Mouse (Mus musculus): ENCODE results near the gene Ctsa. TPM values are rescaled to one million over a fixed set of nuclear protein-coding genes. Genes with fewer than 3 reads are reported as not detected.

Ctsa gene
- polyA plus RNA-seq, 1 experiment from 2014 or later, result 85.7 TPM

DNA sequence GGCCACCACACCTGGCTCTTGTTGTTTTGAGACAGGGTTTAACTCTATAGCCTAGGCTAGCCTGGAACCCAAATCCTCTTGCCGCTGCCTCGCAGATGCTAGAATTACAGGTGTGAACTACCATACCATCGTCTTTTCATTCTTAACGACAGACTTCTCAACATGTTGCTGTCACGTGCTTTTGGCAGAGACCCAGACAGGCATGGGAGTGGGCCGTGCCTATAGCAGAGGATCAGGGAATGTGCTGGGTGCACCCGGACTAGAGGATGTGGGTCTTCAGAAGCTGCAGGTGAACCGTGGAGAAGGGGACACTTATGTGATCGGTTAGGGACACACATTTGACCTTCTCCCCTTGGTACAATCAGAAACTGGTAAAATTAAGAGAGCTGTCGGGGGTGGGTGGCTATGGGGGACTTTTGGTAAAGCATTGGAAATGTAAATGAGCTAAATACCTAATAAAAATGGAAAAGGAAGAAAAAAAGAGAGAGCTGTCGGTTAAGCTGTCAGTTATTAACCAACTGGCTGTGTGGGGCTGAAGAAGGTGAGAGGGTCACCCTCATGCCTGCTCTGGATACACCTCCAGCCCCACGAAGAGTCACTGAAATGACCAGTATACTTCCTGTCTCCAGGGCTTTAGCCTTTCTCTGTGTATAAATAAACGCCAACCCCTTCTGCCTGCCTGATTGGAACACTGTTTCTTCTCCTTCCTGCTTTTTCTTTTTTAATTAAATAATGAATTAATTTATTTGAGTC lies 32.2 kb upstream of the Ctsa start:
- Histone ChIP-seq H3K36me3 (ENCODE audit: control insufficient read depth, insufficient read depth, low read length) (peaks cover 3% of the 10 kb centered on the region; the same call in 1 of the 2 replicates), H3K9ac (ENCODE audit: low read depth, low read length) (no peak overlapping the region), H3K4me1 (replicated peaks; ENCODE audit: control insufficient read depth, insufficient read depth, low read length) (peaks cover 4% of the 10 kb centered on the region), H3K4me2 (replicated peaks; ENCODE audit: low read depth, low read length) (no peak overlapping the region), H3K4me3 (ENCODE audit: low read depth, low read length) (no peak overlapping the region), H3K9me3 (ENCODE audit: control insufficient read depth, low read length) (no peaks in the 10 kb centered on the region), H3K27me3 (ENCODE audit: control insufficient read depth, insufficient read depth, low read length) (no peaks in the 10 kb centered on the region), H3K27ac (ENCODE audit: low read depth, low read length) (no peak overlapping the region)
- WGBS, result 93% methylated on average over 13 of the region's 13 CpGs
- ATAC-seq (ENCODE audit: low FRiP score), result no peak
- DNase-seq (ENCODE audit: low spot score), result no peak

DNA sequence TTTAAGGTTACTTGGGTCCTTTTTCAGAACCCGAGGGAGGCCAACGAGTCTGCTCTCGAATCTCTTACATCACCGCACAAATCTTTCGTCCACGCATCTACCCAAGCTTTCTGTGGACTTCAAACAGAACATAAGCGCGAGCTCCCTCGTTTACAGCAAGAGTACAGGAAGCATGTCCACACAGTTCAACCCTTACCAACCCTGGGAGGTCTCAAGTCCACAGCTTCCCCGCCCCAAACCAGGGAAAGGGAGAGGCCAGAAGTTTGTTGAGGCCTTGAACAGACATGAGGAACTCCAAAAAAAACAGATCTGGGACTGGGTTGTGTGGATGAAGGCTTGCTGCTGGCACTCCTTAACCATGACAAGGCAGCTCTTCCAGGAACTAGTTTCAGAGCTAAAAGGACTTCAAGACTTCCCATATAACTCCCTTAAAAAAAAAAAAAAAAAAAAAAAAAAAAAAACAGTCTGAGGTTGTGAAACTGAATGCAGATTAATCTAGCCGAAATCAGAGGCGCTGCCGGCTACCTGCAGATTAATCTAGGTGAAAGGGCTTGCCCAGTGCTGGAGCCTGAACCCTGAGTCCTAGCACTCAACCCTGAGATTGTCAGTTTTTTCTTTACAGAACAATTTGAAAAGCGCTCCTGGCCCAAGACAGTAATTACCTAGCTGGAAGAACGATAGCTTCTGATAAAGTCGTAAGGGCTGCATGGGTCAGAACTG lies 29.3 kb upstream of the Ctsa start:
- 92% methylated on average over 16 of the region's 16 CpGs for WGBS
- ATAC-seq (ENCODE audit: low FRiP score) (no peak), DNase-seq (ENCODE audit: low spot score) (no peak)
- H3K27me3 ChIP-seq (ENCODE audit: control insufficient read depth, insufficient read depth, low read length), result no peaks in the 10 kb centered on the region
- peaks cover 3% of the 10 kb centered on the region; the same call in 1 of the 2 replicates for H3K36me3 ChIP-seq (ENCODE audit: control insufficient read depth, insufficient read depth, low read length)
- H3K4me2 ChIP-seq (replicated peaks; ENCODE audit: low read depth, low read length), result peak overlapping the region; percentile 51; the same call in 1 of the 2 replicates
- peaks cover 4% of the 10 kb centered on the region for H3K4me1 ChIP-seq (replicated peaks; ENCODE audit: control insufficient read depth, insufficient read depth, low read length)
- H3K9me3 ChIP-seq (ENCODE audit: control insufficient read depth, low read length), result no peaks in the 10 kb centered on the region
- H3K9ac ChIP-seq (ENCODE audit: low read depth, low read length), result peak overlapping the region; percentile 68; the same call in 1 of the 2 replicates
- no peak overlapping the region for H3K27ac ChIP-seq (ENCODE audit: low read depth, low read length)
- H3K4me3 ChIP-seq (ENCODE audit: low read depth, low read length), result peak overlapping the region; percentile 83; the same call in 1 of the 2 replicates

DNA sequence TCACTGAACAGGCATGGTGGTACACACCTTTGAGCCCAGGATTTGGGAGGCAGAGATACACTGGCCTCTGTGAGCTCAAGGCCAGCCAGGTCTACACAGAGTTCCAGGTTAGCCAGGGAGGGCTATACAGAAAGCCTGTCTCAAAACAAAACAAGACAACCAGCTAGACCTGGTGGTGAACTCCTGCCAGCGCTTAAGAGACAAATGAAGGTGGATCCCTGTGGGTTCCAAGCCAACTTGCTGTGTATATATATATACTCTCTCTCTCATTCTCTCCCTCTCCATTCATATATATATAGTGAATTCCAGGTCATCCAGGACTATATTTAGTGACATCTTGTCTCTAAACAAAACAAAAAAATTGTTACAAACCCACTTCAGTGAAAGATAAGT lies 28.8 kb upstream of the Ctsa start:
- ATAC-seq (ENCODE audit: low FRiP score) (no peak), DNase-seq (ENCODE audit: low spot score) (no peak)
- Histone ChIP-seq H3K27me3 (ENCODE audit: control insufficient read depth, insufficient read depth, low read length) (no peaks in the 10 kb centered on the region), H3K9ac (ENCODE audit: low read depth, low read length) (peak overlapping the region; percentile 68; the same call in 1 of the 2 replicates), H3K27ac (ENCODE audit: low read depth, low read length) (no peak overlapping the region), H3K9me3 (ENCODE audit: control insufficient read depth, low read length) (no peaks in the 10 kb centered on the region), H3K36me3 (ENCODE audit: control insufficient read depth, insufficient read depth, low read length) (peaks cover 6% of the 10 kb centered on the region; the same call in 1 of the 2 replicates), H3K4me3 (ENCODE audit: low read depth, low read length) (peak overlapping the region; percentile 83), H3K4me1 (replicated peaks; ENCODE audit: control insufficient read depth, insufficient read depth, low read length) (peaks cover 4% of the 10 kb centered on the region), H3K4me2 (replicated peaks; ENCODE audit: low read depth, low read length) (peak overlapping the region; percentile 51)
- WGBS, result 69% methylated on average over 1 of the region's 1 CpGs

DNA sequence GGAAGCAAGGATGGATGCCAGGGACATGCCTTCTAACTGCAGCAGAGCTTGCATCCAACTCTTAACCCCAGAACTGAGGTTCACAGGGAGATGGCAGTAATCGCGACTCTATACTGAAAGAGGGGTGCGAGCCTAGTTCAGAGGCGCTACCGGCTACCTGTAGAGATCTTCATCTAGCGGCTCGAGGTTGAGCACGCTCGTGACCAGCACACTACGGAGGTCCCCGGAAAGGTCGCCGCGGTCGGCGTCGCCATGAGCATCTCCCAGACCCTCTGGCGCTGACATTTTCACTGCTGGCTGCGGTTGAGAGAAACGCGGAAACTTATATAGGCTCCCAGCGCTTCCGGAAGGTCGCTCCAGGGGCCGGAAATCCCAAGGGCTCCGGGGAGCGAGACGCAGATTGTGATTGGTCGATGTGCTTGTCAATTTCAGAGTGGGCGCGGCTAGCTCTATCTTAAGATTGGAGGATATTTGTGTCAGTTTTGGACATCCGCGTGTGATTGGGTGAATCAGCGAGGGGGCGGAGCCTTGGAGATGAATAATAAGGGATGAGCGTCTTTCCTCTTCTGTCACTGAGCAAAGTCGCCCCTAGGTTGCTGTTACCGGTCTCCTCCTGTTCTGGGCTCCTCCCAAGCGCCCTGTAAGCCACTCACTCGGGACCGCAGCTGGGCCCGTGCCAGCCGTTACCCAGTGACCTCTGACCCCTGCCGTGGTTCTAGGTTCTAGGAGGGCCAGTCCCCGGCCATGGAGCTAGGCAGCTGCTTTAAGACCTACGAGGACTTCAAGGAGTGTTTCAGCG lies 27.9 kb upstream of the Ctsa start, which contains the start of the genes Acot8 and Zswim3:
TSS of gene Acot8 (minus strand) at position 350 of the 799 bp plus-strand sequence.
TSS of gene Zswim3 (plus strand) at position 566 of the 799 bp plus-strand sequence.
- peak within 1 kb of the TSS; percentile 75 for H3K9ac ChIP-seq (ENCODE audit: low read depth, low read length)
- WGBS, result under 1% methylated on average over 47 of the region's 47 CpGs
- peak within 1 kb of the TSS; percentile 77 for H3K4me2 ChIP-seq (replicated peaks; ENCODE audit: low read depth, low read length)
- H3K4me3 ChIP-seq (ENCODE audit: low read depth, low read length), result peak within 1 kb of the TSS; percentile 83
- no peaks in the 10 kb centered on the region for H3K27me3 ChIP-seq (ENCODE audit: control insufficient read depth, insufficient read depth, low read length)
- H3K9me3 ChIP-seq (ENCODE audit: control insufficient read depth, low read length), result no peaks in the 10 kb centered on the region
- H3K36me3 ChIP-seq (ENCODE audit: control insufficient read depth, insufficient read depth, low read length), result peaks cover 3% of the 10 kb centered on the region; the same call in 1 of the 2 replicates
- peaks cover 4% of the 10 kb centered on the region for H3K4me1 ChIP-seq (replicated peaks; ENCODE audit: control insufficient read depth, insufficient read depth, low read length)
- DNase-seq (ENCODE audit: low spot score) (peak; percentile 98), ATAC-seq (ENCODE audit: low FRiP score) (peak; percentile 97)
- H3K27ac ChIP-seq (ENCODE audit: low read depth, low read length), result peak within 1 kb of the TSS; percentile 77

DNA sequence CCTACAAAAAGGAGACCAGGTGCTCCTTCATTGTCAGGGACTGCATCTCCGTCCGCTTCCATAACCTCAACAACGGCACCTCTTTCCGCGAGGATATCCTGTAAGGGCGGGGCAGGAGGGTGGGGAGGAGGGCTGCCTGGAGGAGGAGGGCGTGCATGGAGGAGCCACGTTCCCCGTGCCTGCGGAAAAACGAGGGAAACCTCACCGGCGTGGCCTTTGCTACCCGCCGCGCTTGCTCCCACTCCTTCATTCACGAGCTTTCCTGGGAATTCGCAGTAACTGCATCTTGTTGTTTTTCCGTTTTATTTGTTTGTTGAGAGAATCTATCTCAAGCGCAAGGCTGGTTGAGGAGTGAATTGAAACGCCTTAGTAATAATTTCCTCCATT lies 27.3 kb upstream of the Ctsa start:
- Histone ChIP-seq H3K4me2 (replicated peaks; ENCODE audit: low read depth, low read length) (peak overlapping the region; percentile 77), H3K27me3 (ENCODE audit: control insufficient read depth, insufficient read depth, low read length) (no peaks in the 10 kb centered on the region), H3K4me1 (replicated peaks; ENCODE audit: control insufficient read depth, insufficient read depth, low read length) (peaks cover 4% of the 10 kb centered on the region), H3K9me3 (ENCODE audit: control insufficient read depth, low read length) (no peaks in the 10 kb centered on the region), H3K9ac (ENCODE audit: low read depth, low read length) (peak overlapping the region; percentile 75), H3K36me3 (ENCODE audit: control insufficient read depth, insufficient read depth, low read length) (peaks cover 3% of the 10 kb centered on the region; the same call in 1 of the 2 replicates), H3K4me3 (ENCODE audit: low read depth, low read length) (peak overlapping the region; percentile 83), H3K27ac (ENCODE audit: low read depth, low read length) (peak overlapping the region; percentile 77)
- 2% methylated on average over 21 of the region's 21 CpGs for WGBS
- no peak for DNase-seq (ENCODE audit: low spot score)
- ATAC-seq (ENCODE audit: low FRiP score), result peak; percentile 72

DNA sequence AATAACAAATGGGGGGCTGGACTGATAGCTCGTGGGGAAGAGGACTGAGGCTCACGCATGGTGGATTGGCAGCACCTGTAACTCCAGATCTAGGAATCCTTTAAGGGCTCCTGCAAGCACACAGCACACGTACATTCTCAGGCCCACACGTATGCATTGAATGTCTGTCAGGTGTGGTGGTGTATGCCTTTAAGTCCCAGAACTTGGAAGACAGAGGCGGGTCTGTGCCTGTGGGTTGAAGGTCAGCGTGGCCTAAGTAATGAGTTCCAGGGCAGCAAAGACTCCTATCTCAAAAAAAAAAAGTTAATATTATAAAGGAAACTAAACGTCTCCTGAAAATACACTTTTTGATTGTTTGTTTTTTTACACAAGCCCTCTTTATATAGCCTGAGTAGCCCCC lies 26.1 kb upstream of the Ctsa start:
- H3K36me3 ChIP-seq (ENCODE audit: control insufficient read depth, insufficient read depth, low read length), result peaks cover 3% of the 10 kb centered on the region; the same call in 1 of the 2 replicates
- H3K4me2 ChIP-seq (replicated peaks; ENCODE audit: low read depth, low read length), result no peak overlapping the region
- H3K27ac ChIP-seq (ENCODE audit: low read depth, low read length), result no peak overlapping the region
- H3K27me3 ChIP-seq (ENCODE audit: control insufficient read depth, insufficient read depth, low read length), result no peaks in the 10 kb centered on the region
- 84% methylated on average over 7 of the region's 7 CpGs for WGBS
- DNase-seq (ENCODE audit: low spot score) (no peak), ATAC-seq (ENCODE audit: low FRiP score) (no peak)
- H3K9ac ChIP-seq (ENCODE audit: low read depth, low read length), result no peak overlapping the region
- peaks cover 4% of the 10 kb centered on the region for H3K4me1 ChIP-seq (replicated peaks; ENCODE audit: control insufficient read depth, insufficient read depth, low read length)
- H3K4me3 ChIP-seq (ENCODE audit: low read depth, low read length), result no peak overlapping the region
- H3K9me3 ChIP-seq (ENCODE audit: control insufficient read depth, low read length), result no peaks in the 10 kb centered on the region

DNA sequence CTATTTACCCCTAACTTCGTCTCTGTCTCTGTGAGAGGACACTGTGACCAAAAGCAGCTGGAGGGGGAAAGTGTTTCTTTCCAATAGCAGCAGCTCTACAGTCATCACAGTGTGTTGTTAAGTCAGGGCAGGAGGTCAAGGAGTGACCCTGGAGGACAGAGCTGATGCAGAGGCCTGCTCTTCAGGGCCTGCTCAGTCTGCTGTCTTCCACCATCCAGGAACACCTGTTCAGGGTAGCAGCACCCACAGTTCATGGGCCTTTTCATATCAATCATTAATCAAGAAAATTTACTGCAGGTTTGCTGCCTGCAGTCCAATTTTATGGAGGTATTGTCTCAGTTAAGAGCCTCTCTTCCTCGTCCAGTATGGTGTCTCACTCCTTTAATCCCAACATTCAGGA lies 19.1 kb upstream of the Ctsa start:
- Histone ChIP-seq H3K27ac (ENCODE audit: low read depth, low read length) (no peak overlapping the region), H3K9me3 (ENCODE audit: control insufficient read depth, low read length) (no peaks in the 10 kb centered on the region), H3K27me3 (ENCODE audit: control insufficient read depth, insufficient read depth, low read length) (no peaks in the 10 kb centered on the region), H3K4me2 (replicated peaks; ENCODE audit: low read depth, low read length) (no peak overlapping the region), H3K36me3 (ENCODE audit: control insufficient read depth, insufficient read depth, low read length) (peaks cover 3% of the 10 kb centered on the region; the same call in 1 of the 2 replicates), H3K4me3 (ENCODE audit: low read depth, low read length) (no peak overlapping the region), H3K9ac (ENCODE audit: low read depth, low read length) (no peak overlapping the region), H3K4me1 (replicated peaks; ENCODE audit: control insufficient read depth, insufficient read depth, low read length) (no peaks in the 10 kb centered on the region)
- 63% methylated on average over 2 of the region's 2 CpGs for WGBS
- DNase-seq (ENCODE audit: low spot score) (no peak), ATAC-seq (ENCODE audit: low FRiP score) (no peak)

DNA sequence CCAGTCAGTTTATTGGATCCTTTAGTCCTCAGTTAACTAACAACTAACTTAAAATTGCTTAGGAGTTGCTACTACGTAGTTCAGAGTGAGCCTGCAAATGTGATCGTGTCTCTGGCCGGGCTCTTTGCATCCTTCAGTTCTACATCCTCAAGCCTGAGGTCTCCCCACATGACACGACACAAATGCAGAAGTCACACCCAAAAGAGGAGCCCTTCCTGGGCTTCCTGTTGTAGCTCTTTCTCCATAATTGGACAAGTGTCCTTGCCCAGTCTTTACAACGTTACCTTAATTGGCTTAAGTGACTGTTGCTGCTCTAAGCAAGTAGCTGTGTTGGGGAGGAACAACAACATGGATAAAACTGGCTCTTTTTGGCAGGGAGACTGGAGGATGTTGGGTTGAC lies 17.3 kb upstream of the Ctsa start:
- no peaks in the 10 kb centered on the region for H3K27me3 ChIP-seq (ENCODE audit: control insufficient read depth, insufficient read depth, low read length)
- H3K9ac ChIP-seq (ENCODE audit: low read depth, low read length), result no peak overlapping the region
- ATAC-seq (ENCODE audit: low FRiP score) (no peak), DNase-seq (ENCODE audit: low spot score) (no peak)
- H3K4me3 ChIP-seq (ENCODE audit: low read depth, low read length), result no peak overlapping the region
- H3K36me3 ChIP-seq (ENCODE audit: control insufficient read depth, insufficient read depth, low read length), result no peaks in the 10 kb centered on the region
- H3K4me2 ChIP-seq (replicated peaks; ENCODE audit: low read depth, low read length), result no peak overlapping the region
- WGBS, result 89% methylated on average over 5 of the region's 5 CpGs
- no peaks in the 10 kb centered on the region for H3K9me3 ChIP-seq (ENCODE audit: control insufficient read depth, low read length)
- no peaks in the 10 kb centered on the region for H3K4me1 ChIP-seq (replicated peaks; ENCODE audit: control insufficient read depth, insufficient read depth, low read length)
- no peak overlapping the region for H3K27ac ChIP-seq (ENCODE audit: low read depth, low read length)
